Mouse (Mus musculus): Measurements from ENCODE around the gene Phf7.

DNA sequence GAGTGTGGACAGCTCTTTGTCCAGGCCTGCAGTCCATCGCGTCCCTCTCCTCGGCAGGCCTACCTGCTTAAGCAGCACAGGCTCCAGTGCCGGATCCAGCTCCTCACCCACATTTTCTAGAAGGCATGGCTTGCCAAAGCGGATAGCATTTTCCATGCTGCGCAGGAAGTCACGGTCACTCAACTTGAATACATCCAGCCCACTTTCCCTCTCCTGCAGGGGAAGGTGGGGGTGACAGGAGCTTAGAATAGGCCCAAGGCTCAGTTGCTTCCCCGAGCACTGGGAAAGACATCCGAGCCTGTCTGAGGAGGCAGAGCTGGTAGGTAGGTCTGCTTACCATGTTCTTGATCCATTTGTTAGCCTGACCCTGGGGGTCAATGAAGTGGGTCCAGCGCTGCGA is 16.5 kb upstream of the Phf7 start:
- TF ChIP-seq POLR2A (IDR thresholded peaks at IDR 0.05; ENCODE audit: borderline replicate concordance, extremely low read depth, insufficient read depth, insufficient read length, poor library complexity, severe bottlenecking) (no peak), CTCF (IDR thresholded peaks at IDR 0.05; ENCODE audit: borderline replicate concordance, extremely low read depth, insufficient read depth, insufficient read length) (no peak)

All from brain, embryonic 14.5 days (tissue).